Mouse (Mus musculus) ovary, postnatal 10 days (tissue): ENCODE measurements around the gene Rprd1b.
"Not testable (repeated sequence)": the region's sequence is repeated elsewhere in the genome, so short reads cannot be mapped to it uniquely, and the experiment has no call there.

Experiments
- DNase-seq: peaks from one replicate; pipeline ENCODE4 v3.0.0; 2022; ENCODE audit warnings: low spot score

Gene Rprd1b

DNA sequence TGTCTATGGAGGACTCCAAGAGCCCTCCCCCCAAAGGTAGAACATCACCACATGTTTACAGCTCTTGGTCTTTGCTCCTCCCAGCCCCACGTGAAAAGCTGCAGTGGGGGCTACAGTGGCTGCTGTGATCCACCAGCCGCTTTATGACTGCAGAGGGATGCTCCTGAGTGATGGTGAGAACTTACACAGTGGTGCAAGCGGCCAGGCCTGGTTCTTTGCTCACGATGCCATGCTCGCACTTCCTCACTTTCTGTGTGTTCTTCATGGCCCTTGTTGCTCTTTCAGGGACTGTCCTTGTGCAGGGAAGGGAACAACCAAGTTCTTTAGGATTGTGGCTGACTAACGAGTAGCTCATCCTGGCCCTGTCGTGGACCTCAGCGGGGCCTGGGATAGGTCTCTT lies 15.2 kb downstream of the Rprd1b start:
- no peak for DNase-seq

DNA sequence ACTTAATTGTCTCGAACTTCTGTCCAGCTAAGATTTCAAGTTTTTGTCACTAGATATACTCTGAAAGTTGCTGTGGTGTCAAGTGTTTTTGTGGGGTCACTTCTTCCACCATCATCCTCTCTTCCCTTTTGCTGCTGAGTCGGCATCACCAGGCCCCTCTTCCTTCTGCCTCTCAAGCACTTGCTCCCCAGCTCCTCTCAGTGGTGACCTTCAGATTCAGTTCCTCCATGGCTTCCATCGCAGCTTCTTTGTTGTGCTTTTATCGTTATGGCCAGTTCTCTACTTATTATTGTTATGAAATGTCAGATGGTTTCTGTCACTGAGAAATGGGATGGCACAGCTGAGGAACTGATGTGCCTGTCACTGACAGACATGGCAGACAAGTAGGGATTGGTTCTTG lies 17.9 kb downstream of the Rprd1b start:
- DNase-seq, result no peak

DNA sequence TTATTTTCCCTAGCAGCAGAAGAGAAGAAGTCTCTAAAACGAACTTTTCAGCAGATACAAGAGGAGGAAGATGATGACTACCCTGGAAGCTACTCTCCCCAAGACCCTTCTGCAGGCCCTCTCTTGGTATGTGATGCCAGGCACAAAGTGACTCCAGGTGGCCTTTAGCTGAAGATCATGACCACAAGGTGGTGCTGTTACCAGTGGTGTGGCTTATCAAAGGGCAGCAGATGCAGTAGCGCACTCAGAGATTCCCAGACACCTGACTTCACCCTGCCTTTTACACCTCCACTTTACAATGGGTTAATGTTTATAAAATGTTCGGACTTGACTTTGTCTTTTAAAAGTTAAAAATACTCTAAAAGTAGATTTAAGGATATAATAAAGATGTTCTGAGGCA lies 19.6 kb downstream of the Rprd1b start:
- no peak for DNase-seq

DNA sequence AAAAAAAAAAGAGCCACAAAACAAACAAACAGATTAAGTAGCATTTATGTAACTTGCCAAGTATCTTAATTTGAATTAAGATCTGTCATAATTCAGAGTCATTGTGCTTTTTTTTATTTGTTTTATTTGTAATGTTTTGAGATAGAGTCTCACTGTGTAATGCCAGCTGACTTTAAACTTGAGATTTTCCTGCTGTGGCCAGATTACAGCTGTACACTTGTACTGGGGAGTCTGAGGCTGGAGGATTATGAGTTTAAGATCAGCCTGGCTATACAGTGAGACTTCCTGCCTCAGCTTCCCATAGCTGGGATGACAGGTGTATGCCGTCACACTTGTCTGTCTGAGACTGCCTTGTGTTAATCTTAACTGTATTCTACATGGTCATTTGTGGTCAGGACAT lies 20.4 kb downstream of the Rprd1b start:
- no peak for DNase-seq

- no peak for DNase-seq
These were observed 21.8 kb downstream of the Rprd1b start for GRCm38 (mm10) chr2:158050116-158050515.

- DNase-seq, result no peak
These were observed 26.3 kb downstream of the Rprd1b start for GRCm38 (mm10) chr2:158054596-158054995.

- not testable (repeated sequence) for DNase-seq
These were observed 27.1 kb downstream of the Rprd1b start for GRCm38 (mm10) chr2:158055383-158055782.

- no peak for DNase-seq
These were observed 28.7 kb downstream of the Rprd1b start for GRCm38 (mm10) chr2:158057030-158057429.

DNA sequence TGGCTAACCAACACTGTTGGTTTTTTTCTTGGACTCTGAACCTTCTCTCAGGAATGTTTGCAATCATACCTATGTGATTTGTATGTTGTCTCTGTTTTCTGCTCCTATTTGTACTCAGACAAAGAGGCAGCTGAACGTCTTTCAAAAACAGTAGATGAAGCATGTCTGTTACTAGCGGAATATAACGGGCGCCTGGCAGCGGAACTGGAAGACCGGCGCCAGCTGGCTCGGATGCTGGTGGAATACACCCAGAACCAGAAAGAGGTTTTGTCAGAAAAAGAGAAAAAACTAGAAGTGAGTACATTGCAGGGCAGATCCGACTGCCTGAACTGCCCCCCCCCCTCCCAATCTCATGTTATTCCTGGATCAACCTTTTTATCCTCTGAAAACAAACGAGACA lies 30.2 kb downstream of the Rprd1b start:
- DNase-seq, result no peak

DNA sequence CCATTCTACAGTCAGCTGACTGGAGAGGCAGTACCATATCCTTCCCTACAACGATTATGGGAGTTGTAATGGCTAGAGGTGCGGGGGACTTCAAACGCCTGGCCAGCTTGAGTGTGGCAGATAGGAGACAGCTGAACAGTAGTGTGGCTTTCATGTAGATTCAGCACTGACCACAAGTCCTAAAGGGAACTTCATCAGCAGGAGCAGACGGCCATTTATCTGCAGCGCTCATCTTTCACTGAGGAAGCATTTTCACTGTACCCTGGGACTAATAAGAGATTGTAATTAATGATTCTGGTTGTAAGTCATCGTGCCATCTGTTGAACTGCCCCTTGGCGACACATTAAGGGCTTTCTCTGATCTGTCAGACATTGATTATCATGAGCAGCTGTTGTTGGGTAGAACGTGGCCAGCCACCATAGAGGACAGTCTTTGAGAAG lies 31.4 kb downstream of the Rprd1b start:
- no peak for DNase-seq

DNA sequence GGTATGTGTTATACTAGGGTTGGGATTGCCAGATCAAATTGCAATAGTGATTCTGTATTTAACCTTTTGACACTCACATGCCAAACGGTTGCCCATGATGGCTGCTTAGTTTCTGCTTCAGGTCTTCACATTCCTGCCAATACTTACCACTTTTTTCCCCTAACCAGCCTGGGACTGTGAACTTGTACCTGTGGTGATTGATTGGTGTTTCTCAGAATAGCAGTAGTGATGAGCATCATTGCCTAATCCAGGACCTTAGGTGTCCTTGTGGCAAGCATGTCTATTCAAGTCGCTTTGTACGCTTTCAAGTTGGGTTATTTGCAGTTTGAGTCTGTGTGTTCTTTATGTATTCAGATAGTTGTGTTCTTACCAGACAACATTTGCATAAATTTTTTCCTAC lies 34.7 kb downstream of the Rprd1b start:
- no peak for DNase-seq

DNA sequence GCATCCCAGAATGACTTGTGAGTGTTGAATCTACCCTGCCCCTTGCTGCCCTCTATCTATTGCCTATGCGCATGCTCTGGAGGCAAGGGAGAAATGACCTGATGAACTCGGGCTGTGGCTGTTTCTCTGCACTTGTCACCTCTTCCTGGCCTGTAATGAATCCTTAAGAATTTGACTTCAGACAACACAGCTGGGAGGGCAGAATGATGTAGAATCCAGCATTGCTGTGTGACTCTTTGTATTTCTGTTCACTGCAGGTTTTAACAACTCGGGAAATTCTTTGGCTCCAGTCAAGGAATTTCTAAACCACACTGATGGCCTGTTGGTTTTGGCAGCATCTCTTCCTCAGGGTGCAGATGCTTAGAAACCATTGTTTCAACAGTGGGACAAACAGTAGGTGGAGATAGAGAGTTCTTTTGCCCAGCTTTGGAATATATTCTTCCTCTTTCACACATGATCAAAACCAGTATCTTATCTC lies 36.3 kb downstream of the Rprd1b start:
- no peak for DNase-seq

- no peak for DNase-seq
These were observed 36.8 kb downstream of the Rprd1b start for GRCm38 (mm10) chr2:158065064-158065463.

GRCm38 (mm10) chr2:158066456-158066855 lies 38.2 kb downstream of the Rprd1b start:
- DNase-seq, result no peak

DNA sequence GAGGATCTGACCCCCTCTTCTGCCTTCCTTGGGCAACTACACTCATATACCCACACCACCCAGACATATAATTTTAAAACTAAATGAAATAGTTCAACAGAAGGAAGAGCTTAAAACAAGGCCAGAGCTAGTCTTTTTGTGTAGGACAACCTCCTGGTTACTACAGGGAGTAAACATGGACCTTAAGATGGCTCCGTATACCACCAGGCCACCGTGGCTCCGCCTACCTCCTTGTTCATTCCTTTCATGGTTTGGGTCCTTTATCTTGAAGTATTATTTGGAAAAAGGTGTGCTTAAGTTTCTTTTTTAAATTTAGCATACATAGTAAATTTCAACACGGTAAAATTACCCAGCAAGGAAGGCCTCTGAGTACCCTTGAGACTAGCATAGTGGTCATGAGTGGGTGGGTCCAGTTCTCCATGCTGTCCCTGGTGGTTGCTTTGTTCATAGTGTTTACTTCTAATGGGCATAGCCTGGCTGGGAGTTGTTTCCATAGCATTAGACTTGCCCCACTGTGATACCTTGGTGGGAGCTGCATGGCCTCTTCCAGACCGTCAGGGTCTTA lies 39.0 kb downstream of the Rprd1b start:
- DNase-seq, result no peak

DNA sequence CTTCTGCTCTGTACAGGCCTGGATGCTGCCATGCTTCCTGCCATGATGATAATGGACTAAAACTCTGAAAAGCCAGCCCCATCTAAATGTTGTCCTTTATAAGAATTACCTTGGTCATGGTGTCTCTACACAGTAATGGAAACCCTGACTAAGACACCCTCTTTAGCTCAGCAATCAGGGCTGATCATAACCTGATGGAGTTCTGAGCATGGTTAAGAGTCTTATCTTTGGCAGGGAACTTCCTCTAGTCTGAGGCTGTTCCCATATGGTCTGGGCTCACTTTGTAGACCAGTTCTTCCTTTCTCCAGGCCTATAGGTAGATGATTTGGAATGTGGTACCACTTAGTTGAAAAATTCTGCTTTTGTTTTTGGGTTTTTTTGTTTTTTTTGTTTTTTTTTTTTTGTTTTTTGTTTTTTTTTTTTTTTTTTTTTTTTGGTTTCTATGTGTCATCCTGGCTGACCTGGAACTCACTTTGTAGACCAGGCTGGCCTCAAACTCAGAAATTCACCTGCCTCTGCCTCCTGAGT lies 40.2 kb downstream of the Rprd1b start:
- no peak for DNase-seq

- DNase-seq, result no peak
These were observed 42.8 kb downstream of the Rprd1b start for GRCm38 (mm10) chr2:158070885-158071632.

DNA sequence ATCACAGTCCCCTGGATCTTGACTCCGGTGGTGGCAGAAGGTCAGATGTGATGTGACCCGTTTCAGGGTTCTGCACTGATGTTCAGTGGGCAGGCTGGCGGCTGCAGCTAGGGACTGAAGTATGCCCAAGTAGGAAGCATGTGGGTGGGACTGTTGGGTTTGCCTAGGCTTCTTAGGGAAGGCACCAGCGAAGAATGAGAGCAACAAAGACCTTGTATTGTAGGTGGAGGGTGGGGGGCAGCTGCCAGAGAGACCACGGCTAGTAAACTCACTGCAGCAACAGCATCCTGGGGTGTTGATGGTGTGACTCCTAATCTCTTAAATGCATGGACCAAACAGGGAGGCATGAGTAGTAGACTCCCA lies 43.3 kb downstream of the Rprd1b start:
- no peak for DNase-seq

DNA sequence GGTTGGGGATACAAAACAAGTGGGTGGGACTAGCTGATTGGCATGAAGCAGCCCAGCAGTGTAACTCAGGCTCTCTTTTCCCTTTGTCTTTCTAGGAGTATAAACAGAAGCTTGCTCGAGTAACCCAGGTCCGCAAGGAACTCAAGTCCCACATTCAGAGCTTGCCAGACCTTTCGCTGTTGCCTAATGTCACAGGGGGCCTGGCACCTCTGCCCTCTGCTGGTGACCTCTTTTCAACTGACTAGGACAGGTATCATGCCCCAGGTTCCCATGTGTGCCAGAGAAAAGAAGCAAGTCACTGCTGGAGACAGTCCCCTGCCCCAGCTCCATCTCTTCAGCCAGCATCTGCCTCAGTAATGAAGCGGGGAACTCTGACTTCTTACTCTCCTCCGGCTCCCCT lies 46.5 kb downstream of the Rprd1b start:
- DNase-seq, result no peak

DNA sequence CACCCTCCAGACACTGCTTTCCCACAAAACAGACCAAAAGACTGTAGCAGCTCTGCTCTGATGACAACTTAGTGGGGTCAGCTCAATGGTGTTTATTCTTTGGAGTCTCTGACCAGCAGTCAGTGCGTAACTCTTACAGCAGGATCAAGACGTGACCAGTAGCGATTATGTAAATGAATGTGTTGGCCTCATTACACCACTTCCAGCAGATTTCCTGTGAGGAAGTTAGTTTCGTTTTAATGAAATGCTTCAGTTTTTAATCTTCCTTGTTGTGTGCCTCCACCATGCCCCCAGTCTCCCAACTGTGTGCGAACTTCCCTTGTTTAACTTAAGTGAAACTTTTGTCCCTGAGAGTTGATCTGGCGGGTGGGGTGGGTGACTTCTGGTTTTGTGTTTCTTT lies 48.4 kb downstream of the Rprd1b start:
- no peak for DNase-seq

GRCm38 (mm10) chr2:158077981-158078380 lies 49.7 kb downstream of the Rprd1b start:
- DNase-seq, result no peak

- no peak for DNase-seq
These were observed 50.7 kb downstream of the Rprd1b start for GRCm38 (mm10) chr2:158078971-158079370.

- DNase-seq, result no peak
These were observed 51.6 kb downstream of the Rprd1b start for GRCm38 (mm10) chr2:158079843-158080395.
